Mouse (Mus musculus) olfactory bulb, adult 2 months (tissue): ENCODE measurements around the gene Coa7. TPM values are rescaled to one million over a fixed set of nuclear protein-coding genes. Genes with fewer than 3 reads are reported as not detected.

Experiments used
- H3K27ac ChIP-seq: fragments of 200-500 bp; 2 replicates; pipeline ENCODE4 v1.5.1; 2012; ENCODE audit warnings: low read depth, low read length; ENCODE audit not compliant: insufficient read depth
- H3K4me1 ChIP-seq: fragments of 200-500 bp; 2 replicates; pipeline ENCODE4 v1.6.1; 2012; ENCODE audit warnings: low read length; ENCODE audit not compliant: control insufficient read depth, insufficient read depth
- H3K4me3 ChIP-seq: fragments of 200-500 bp; 2 replicates; pipeline ENCODE4 v1.5.1; 2012; ENCODE audit warnings: mild to moderate bottlenecking, low read depth, low read length, moderate library complexity; ENCODE audit not compliant: insufficient read depth
- CTCF ChIP-seq: fragments of 200-500 bp; IDR thresholded peaks from 2 replicates; pipeline ENCODE4 v1.5.1; 2012; ENCODE audit warnings: low read depth, mild to moderate bottlenecking, low read length, moderate library complexity; ENCODE audit not compliant: insufficient read depth
- POLR2A ChIP-seq: fragments of 200-500 bp; IDR thresholded peaks from 2 replicates; pipeline ENCODE4 v1.6.1; 2012; ENCODE audit warnings: mild to moderate bottlenecking, low read depth, low read length, moderate library complexity; ENCODE audit not compliant: insufficient read depth
- WGBS: fragments of 180-500 bp; shearing (Covaris S2); methylation state at CpG from one replicate; pipeline ENCODE4 v1.1.7; 2018; 5-methylcytosine and 5-hydroxymethylcytosine counted together
- polyA plus RNA-seq: library from polyadenylated mRNA; stranded (reverse); fragments of >200 nt; gene quantifications from 2 replicates; pipeline ENCODE4 v1.2.4, GENCODE M21; 2012; ENCODE audit warnings: low replicate concordance; ENCODE audit not compliant: missing spikeins, insufficient read depth, insufficient read length

The Coa7 gene
- not detected in 2 replicates for polyA plus RNA-seq

DNA sequence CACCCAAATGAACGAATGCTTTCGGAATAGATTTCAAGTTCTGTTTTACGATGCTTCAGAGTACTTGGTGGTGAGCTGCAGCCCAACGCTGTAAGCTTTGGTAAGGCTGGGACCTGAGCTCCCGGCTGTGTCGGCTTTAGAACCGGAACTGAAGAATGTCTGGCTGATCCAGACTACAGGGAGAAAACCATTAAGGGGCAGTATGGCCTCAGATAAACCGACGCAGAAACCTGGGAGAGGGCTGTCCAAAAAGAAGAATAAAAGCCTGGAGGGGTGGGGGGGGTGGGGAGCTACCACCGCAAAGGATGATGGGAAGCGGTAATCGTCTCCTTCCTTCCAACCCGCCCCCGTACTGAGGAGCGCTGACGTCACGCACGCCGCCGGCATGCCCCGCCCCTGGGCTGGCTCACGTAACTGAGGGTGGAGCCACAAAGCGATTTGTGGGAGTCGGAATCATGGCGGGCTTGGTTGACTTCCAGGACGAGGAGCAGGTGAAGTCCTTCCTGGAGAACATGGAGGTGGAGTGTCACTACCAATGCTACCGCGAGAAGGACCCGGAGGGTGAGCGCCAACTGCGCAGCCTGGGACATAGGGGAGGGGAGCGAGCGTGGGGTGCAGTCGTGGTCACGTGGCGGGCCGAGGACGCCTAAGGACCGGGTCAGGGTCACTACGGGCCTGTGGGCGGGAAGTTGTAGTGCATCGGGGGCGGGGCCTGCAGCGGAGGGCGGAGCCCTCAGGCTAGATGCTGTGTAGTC, at the start of gene Coa7:
Coa7 (plus strand) TSS at position 411 of the 755 bp plus-strand sequence.
- TF ChIP-seq POLR2A (peak; percentile 58), CTCF (no peak)
- WGBS, result under 1% methylated on average over 45 of the region's 45 CpGs
- H3K4me3 ChIP-seq, result peak within 1 kb of the TSS; percentile 99
- no peaks in the 10 kb centered on the region; the same call in 1 of the 2 replicates for H3K4me1 ChIP-seq
- H3K27ac ChIP-seq, result peak within 1 kb of the TSS; percentile 99

DNA sequence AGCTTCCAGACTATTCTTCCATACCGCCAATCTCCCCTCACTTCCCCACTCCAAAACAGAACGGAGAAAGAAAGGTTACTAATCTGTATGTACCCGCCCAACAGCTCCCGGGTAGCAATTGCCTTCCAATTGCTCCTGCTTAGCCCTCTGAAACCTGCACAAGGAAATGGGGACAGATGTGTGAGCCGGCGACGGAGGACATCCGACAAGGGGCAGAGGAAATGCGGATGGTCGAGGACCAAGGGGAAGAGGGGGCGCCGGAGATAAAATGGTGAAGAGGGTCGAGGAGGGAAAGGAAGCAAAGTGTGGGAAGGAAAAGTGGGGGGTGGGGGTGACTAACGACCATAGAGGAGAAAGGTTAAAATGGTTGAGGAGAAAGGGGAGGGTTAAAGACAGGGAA, 27.7 kb upstream of the Coa7 start:
- no peak for TF ChIP-seq CTCF
- TF ChIP-seq POLR2A, result no peak
- H3K27ac ChIP-seq, result peak overlapping the region; percentile 69
- peaks cover 2% of the 10 kb centered on the region; the same call in 1 of the 2 replicates for H3K4me1 ChIP-seq
- under 1% methylated on average over 14 of the region's 14 CpGs for WGBS
- H3K4me3 ChIP-seq, result peak overlapping the region; percentile 61

DNA sequence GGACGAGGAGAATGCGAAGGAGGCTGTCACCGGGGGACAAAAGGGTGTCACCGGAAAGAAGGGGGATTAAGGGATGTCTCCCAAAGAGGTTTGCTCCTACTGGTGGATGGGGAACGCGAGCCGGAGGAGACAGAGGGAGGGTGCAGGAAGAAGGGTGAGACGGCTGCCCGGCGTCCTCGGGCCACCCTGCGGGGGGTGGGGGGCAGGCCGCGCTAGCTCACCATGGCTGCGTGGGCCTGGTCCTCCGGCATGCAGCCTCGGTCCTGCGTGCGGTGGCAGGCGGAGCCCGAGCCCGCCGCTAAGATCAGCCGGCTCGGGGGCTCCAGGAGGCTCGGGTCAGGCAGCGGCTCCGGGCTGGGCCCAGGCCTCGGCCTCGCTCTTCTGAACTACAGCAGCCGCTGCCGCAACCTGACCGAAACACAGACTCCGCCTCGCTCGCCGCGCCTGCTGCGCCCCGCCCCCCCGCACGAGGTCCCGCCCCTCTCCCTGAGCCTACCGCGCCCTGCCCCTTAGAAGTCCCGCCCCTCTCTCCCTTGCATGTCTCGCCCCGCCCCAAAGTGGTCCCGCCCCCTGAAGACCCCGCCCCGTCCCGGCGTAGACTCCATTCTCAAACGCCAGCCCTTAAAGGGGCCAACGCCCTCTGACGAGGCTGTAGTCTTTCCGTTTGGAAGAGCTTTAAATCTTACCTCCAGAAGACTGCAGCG, 27.1 kb upstream of the Coa7 start, which contains the start of gene Zyg11b:
Zyg11b (minus strand) TSS at position 427 of the 704 bp plus-strand sequence.
- under 1% methylated on average over 54 of the region's 58 CpGs for WGBS
- no peak for TF ChIP-seq CTCF
- peak; percentile 65 for TF ChIP-seq POLR2A

DNA sequence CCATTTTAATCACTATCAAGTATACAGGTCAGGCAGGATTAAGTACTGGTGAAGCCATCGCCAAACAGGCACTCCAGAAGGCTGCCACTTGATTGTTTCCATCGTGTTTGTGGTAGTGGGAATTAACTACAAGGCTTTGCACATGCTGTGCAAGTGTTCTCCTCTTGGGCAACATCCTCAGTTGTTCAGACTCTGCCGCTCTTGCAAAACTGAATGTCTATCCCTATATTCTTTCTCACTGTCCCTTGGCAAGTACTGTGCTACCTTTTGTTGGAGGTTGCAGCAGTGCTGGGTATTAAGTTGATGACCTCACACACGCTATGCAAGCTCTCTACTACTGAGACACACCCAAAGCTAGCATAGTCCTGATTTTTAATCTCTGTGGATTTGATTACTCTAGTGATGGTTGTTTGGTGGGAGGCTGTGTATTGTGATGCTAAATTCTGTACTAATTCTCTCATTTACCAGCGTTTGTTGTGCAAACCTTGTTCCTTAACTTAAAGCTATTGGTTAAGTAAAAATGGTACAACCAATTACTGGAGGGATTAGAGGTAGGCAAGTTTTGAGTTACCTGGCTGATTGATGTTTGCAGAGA, 25.5 kb upstream of the Coa7 start:
- TF ChIP-seq CTCF, result no peak
- TF ChIP-seq POLR2A, result no peak
- Histone ChIP-seq H3K4me3 (no peak overlapping the region), H3K4me1 (peaks cover 2% of the 10 kb centered on the region; the same call in 1 of the 2 replicates), H3K27ac (no peak overlapping the region)
- WGBS, result 66% methylated on average over 5 of the region's 5 CpGs

More for the DNA sequence above, 27.1 kb upstream of the Coa7 start, which contains the start of gene Zyg11b:
- H3K4me3 ChIP-seq, result peak within 1 kb of the TSS; percentile 61
- peaks cover 2% of the 10 kb centered on the region; the same call in 1 of the 2 replicates for H3K4me1 ChIP-seq
- peak within 1 kb of the TSS; percentile 69 for H3K27ac ChIP-seq

DNA sequence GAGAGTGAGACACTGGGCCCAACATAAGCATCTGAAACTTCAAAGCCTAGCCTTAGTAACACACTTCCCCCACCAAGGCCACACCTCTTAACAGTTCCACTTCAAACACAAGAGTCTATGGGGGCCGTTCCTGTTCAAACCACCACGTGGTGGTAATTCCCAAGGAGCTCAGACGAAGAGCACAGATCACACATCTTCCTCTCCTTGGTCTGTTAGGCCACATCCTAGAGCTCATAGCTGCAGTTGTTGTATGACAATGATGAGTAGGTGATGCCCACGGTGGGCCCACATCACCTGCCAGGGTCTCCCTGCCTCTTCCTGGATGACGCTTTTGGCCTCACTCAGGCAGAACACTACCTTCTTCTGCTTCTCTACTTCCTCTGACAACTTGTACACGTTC, 17.2 kb upstream of the Coa7 start:
- 81% methylated on average over 6 of the region's 6 CpGs for WGBS
- no peak for TF ChIP-seq POLR2A
- no peak for TF ChIP-seq CTCF
- Histone ChIP-seq H3K4me3 (no peak overlapping the region), H3K27ac (no peak overlapping the region), H3K4me1 (no peaks in the 10 kb centered on the region)

DNA sequence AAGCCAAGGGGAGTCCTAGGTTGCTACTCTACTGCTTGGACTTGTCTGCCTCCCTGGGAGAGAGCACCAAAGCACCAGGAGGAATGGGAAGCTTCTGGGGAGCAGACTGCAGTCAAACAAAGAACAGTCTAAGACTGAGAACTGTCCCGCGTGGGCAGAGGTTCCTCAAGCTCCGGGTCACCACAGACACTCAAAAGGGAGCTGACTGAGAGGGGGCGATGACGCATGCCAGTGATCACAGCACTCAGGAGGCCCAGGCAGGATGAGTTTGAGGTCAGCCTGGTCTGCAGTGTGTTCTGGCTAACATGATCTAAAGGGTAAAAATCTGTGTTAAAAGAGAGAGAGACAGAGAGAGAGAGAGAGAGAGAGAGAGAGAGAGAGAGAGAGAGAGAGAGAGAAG, 13.9 kb upstream of the Coa7 start:
- H3K4me1 ChIP-seq, result no peaks in the 10 kb centered on the region
- 58% methylated on average over 5 of the region's 5 CpGs for WGBS
- TF ChIP-seq POLR2A (no peak), CTCF (no peak)
- H3K4me3 ChIP-seq, result no peak overlapping the region
- no peak overlapping the region for H3K27ac ChIP-seq

DNA sequence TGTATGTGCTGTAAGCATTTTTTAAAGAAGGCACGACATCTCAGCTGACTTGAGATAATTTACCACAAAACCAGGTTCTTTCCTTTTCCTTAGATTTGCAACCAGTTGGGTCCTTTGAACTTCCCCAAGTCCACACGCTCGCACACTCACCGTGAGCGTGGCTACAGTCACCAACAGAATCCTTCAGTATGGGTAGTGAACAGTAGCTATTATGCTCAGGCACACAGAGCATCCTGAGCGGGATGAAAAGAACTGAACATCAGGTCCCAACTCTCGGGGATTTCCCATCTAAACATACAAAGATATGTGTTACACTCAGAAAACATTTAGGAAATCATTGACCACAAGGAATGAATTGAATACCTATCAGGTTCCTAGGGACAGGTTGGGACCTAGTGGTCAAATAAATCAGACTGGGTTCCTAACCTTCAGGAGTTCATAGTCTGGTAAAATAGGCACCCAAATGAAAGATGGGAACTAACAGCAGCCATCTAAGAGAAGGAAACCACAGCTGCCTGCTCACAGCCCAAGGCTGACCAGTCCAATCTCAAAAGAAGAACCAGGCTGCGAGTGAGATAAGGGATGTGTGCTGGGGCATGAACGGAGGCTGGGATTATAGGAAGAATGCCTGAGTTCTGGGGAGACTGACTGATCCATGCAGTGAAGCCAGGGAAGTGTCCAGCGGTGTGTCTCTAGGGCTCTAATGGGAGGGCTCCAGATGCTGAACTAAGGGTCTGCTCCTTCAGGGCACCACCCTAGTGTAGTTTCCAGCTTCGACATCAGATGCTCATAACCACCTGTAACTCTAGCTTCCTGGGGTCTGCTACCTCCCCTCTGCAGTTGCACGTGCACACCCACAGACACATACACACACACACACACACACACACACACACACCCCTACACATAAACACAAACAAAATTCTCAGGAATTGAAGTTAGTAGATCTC, 10.0 kb upstream of the Coa7 start:
- Histone ChIP-seq H3K27ac (peak overlapping the region; percentile 54; the same call in 1 of the 2 replicates), H3K4me1 (no peaks in the 10 kb centered on the region), H3K4me3 (no peak overlapping the region)
- TF ChIP-seq POLR2A (no peak), CTCF (no peak)
- WGBS, result 81% methylated on average over 12 of the region's 12 CpGs
